Mouse (Mus musculus) c-Kit-positive CD71-positive TER-119-positive erythroid progenitor cells, embryonic 14.5 days (primary cell): Measurements from ENCODE around the gene Lypd6b.

Source experiments
- DNase-seq: peaks from one replicate; pipeline ENCODE4 v3.0.0-alpha.2; 2013; ENCODE audit warnings: low spot score

Lypd6b gene

DNA sequence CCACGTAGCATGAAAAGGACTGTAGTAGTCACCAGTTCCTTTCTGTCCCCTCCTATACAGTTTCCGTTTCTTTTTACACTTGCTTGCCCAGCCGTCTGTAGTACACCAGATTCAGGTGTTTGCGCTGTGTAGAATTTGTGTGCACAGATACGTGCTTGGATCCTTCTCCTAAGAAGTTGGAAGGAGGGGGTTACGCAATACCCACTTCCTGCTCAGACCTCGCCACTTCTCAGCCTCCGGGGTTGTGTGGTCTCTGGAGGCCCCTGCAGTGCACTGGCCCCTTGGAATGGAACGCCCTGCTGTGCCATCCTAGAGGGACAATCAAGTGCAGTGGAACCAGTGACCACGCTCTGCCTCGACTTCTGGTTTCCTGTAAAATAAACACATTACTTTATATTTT, 16.3 kb upstream of the Lypd6b start:
- no peak for DNase-seq

DNA sequence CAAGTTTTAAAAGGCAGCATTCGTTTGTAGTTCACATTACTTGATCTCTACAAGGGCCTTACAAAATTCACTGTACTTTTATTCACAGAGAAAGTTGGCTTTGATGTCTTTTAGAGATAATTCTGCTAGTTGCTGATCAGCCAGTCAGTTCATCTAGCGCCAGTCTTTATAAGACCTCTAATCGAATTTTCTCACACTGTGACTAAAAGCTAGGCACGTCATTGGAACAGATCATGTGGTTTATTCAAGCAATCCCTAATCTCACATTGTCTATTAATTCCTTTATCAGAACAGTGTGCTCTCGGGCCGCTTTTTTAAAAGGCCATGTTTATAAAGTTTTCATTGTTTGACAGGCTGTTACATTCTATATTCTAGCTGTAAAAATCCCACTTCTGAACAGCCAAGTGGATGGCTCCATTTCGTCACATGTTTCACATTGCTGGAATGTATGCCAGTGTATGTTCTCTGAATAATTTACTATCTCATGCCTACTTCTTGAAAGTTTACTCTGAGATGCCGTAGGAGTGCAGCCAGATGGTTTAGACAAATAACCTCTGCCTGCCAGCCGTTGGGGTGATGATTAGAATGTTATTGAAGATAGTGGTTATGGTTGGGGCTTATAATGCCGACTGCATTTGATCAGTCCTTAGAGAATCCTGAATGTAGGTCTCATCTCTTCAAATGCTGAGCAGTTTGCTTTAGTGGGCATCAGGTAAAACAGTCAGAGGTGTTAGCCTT, 14.1 kb upstream of the Lypd6b start:
- peak; percentile 74 for DNase-seq

DNA sequence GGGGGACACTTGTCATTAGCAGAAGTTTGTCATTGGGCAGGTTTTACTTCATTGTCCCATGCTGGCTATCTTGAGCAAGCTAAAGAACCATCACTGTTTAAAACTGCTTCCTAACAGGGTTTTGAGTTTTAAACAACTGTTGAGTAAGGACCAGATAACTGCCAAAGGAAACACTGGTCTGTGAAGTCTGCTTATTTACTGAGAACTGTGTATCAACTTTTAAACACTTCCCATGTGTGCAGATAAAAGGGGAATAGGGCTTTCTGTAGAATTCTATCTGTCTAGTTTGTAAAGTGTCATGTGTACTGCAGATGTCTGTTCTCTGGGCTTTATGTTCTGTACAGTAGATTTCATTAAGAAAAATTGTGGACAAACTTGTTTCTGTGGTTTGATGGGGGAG, 13.3 kb upstream of the Lypd6b start:
- peak; percentile 41 for DNase-seq

DNA sequence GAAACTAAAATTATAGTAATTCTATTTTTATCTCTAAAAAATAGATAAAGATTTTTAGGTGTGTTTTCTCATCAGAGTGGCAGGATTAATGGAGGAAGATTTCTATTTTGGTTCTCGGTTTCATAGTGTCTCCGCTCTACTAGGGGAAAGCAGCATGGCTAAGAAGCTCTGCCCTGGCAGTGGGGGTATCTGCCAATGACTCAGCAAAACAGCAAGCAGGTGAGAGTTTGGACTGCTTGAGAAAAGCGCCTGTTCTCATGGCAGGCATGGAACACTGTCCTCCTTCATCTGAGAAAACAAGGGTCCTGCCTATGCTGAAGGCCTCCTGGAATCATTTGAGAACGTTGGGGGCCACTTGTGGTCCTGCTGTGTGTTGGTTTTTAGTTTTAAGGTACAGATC, 12.3 kb upstream of the Lypd6b start:
- DNase-seq = peak; percentile 22

DNA sequence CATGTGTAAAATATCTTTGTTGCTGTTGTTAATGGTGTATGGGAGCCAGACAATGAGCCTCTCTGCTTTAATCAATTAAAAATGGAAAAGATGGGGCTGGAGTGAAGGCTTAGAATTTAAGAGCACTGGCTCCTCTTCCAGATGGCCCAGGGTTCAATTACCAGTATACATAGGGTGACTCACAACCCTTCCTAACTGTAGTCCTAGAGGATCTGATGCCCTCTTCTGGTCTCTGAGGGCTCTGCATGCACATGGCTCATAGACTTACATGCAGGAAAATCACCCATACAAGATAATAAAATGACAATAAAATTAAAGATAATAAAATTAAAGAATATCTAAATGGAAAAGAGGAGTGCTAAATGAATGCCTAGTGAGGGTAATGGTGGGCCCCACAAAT, 11.8 kb upstream of the Lypd6b start:
- peak; percentile 47 for DNase-seq

DNA sequence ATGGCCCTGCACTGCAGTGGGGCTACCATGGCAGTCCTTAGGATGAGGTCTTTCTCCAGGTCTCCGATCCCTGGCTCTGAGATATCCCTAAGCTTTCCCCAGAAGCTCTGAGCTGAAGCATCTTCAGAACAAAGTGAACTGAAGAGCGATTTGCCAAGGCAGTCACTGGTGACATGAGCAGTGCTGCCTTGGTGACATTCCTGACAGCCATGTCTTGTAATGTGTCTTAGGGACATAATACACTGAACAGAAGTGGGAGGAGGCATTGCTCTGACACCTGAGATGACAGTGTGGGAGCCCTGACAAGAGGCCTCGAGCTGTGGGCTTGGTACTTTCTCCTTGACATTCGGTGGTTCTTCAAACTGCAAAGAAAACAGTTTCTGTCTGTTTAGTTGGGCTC, 11.1 kb upstream of the Lypd6b start:
- no peak for DNase-seq

DNA sequence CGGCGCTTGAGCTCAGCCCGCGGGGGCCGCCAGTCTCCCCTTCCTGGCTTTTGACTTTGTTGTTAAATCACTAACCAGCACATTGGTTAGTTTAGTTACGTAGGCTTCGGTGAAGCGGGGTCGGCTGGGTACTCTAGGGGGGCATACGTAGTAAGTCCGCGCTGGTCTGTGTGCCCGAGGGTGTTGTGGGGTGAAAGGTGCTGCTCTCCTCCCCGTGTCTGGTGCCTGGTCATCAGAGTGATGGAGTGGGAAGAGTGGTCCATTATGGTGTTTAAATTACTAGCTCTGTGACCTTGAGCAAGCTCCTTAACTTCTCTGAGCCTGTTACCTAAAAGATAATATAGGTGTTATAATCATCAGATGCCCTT, 547 bp downstream of the Lypd6b start:
- DNase-seq = no peak

DNA sequence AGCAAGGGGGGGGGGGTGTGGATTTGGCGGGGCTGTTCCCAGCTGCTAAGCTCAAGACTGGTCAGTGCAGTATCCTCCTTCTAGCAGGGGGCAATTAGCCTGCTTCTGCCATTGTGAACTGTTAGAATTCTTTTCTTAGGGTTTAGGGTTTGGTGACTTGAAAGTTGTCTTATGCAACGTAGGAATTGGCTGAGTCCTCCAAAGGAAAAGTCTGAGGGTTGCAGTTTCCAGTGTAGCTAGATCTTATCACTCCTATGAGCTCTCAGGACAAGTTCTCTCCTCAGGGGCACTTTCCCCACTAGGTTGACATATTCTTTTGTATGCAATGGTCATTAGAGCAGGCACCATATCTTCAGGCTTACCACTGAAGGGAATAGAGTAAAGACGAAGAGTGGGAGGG, 1.2 kb downstream of the Lypd6b start:
- no peak for DNase-seq

DNA sequence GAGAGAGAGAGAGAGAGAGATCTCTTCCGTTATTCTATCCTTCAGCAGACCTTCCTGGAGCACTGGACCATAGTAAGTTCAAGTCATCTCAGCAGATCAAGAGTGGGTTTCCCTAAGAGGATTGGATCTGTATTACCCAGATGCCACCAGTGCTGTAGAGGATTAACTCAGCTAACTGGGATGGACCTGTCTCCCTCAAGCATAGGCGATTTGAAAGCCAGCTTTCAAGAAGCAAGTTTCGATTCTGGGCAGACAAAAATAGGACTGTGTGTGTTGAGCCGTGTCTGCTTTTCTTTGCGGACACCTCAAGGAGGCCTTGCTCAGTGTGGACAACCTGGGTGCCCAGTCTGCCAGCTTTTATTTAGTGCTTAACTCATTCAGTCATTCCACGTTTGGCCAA, 1.6 kb downstream of the Lypd6b start:
- no peak for DNase-seq

DNA sequence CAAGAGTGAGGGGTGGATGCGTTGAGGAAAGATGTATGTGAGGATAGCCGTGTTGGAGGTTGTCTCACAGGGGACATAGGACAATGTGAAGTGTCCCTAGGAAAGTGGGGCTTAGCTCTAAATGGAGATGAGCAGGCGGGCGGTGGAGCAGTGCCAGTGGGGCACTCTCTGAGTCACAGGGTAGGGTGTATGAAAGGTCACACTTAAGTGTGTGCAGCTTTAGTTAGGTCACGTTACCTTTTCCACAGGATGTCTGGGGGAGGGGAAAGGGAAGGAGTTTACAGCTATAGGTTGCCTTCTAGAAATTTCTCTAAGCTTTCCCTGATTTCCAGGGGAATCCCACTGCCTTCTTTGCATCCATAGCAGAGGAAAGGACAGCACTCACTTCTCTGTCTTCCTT, 2.0 kb downstream of the Lypd6b start:
- DNase-seq = no peak

DNA sequence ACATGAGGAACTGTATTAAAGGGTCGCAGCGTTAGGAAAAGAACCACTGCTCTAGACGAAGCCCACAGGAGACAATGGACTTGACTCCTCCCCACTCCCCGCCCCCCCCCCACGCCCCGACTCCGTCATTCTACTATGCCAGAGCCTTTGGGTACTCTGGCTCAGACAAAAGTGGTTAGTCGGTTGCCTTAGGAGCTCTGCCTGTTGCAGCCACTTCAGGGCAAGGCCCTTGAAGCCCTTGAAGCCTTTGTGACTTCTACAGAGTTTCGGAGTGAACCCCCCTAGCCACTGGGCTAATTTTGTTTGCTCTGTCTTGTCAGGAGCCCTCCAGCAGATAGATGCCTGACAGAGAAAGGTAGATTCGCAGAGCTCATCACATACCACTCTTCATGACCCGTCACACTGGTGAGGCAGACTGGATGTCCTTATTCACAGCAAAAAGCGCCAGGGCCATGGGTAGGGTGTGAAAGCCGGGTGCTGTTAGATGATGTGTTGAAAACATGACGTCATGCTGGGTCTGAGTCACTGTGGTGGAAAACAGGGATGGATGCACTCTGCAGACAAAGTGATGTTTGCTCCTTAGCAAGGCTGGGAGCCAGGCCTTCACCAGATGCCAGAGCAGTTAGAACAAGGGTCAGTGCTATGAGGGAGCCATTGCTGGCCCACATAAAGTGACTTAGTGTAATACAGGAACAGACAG, 10.1 kb downstream of the Lypd6b start:
- no peak for DNase-seq

DNA sequence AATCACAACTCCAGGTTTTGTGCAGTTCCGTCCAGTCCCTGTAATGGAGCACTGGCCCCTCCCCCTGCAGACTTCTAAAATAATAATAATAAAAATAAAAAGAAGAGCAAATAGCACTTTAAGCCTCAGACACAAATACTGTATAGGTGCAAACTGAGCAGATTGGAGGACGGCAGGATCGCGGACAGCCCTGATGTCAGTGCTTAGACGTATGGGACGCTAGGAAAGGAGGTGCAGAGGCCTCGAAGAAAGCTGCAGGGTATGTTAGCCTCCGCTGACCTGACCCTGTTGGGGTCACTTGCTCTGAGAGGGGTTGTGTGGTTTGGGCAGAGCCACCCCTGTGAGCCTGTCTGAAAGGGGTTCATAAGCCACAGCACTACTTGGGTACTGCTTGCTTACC, 17.0 kb downstream of the Lypd6b start:
- DNase-seq = no peak

DNA sequence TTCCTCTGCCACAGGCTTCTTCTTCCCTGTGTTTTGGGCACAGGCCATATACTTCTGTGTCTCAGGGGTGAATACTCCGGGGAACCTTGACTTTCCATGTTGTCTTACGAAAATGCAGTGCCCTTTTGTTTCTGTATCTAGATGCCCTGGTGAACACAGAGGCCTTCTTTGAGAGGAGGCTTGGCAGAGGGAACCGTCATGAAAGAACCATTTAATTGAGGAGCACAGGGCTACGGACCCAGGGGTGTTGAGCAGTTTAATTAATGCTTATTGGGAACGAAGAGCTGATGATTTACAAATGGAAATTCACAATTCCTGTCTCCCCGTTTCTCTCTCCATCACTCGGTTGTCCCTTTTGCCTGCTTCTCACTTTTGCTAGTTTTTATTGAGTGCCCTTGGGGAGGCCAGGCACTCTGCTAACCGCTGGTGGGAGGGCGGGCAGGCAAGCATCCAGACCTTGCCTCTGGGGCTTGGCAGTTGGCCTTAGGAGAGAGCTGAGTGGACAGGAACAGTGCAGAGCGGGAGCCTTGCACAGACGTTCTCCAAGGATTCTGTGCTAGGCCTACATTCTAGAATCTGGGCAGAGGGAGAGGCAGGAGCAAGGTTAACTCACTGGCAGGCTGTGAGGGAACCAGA, 18.4 kb downstream of the Lypd6b start:
- no peak for DNase-seq

DNA sequence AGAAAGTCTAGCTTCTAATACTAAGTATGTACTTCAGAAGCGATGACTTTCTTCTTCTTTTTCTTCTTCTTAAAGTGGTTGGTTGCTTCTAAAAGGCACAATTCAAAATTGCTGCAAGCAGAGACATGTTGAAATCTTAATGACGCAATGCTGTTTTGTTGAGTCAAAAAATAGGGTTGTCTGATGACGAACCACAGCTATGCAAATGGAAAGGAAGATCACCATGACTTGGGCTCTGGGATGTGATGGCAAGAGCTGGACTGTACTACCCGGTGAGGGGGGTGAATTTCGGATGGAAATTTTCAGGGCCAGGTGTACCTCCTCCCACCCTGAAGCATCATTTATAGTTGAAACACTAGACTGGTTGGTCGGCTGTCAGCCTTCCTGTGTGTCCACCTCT, 22.0 kb downstream of the Lypd6b start:
- no peak for DNase-seq

DNA sequence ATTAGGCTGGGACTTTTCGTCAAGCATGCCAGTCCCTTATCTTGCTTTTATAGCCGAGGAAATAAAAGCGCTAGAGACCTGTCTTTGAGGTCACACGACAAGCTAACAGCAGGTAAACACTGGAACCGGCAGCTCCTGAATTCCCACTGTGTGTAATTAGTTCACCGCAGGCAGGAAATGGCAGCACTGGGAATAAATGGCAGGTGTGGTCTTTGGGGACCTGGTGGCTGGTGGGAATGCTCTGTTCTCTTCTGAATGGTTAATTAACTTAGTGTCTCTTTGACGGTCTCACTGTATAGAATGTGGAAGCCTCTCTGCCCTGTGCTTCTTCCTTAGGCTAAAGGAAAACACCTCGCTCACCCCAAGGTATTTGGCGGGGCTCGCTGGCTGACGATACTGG, 23.9 kb downstream of the Lypd6b start:
- DNase-seq = no peak

DNA sequence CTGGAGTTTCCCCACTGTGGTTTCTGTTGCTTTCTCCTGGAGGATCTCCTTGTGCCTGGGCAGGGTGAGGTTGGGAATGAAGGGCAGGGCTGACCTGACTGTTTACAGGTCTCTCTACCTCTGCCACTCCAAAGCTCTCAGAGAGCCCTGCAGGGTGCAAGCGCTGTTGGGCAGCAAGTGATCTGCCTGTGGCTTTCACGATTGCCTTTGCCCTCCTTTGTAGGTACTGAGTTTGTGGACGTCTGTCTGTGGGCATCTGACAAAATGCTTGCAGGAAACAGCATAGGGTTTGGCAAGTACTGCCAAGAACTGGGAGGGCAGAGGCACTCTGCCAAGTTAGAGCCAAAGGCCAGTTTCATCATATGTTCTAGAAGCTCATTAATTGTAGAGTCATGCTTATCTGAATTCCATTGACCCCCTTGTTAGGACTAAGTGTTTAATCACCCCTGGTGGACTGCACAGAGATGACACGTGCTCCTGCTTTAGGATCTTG, 24.4 kb downstream of the Lypd6b start:
- no peak for DNase-seq

DNA sequence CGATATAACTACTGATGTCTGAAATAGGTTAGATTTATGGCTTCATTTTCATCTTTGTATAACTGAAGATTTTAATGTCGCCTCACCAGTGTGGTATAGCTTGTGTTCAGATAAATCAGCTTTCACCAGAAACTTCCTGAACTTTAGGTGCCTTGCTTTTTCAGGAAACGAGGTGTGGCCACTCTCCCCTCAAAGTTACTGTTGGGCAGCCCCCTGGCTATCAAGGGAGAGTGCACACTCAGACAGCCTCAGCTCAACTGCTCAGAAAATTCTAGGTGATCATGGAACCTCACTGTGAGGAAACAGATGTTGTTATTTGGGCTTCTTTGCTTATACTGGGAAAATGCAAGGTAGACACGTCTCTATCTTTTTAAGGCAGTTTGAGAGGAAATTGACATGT, 25.7 kb downstream of the Lypd6b start:
- DNase-seq = no peak

DNA sequence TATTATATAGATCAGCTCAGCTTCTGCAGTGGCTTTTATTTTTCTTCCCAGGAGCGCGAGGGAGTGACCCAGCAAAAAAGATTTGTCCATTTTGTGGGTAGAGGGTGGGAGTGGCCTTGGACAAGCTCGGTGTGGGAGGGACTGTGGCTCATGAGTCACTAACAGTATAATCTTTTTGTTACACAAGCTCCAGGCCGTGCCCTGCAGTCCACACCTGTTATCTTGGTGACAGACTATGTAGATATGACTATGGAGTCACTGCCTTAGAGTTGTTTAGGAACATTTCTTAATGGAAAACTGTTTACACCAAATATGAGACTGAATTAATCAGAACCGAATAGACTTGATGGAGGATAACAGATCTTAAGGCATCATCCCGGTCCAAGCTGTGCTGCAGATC, 26.5 kb downstream of the Lypd6b start:
- peak; percentile 9 for DNase-seq

DNA sequence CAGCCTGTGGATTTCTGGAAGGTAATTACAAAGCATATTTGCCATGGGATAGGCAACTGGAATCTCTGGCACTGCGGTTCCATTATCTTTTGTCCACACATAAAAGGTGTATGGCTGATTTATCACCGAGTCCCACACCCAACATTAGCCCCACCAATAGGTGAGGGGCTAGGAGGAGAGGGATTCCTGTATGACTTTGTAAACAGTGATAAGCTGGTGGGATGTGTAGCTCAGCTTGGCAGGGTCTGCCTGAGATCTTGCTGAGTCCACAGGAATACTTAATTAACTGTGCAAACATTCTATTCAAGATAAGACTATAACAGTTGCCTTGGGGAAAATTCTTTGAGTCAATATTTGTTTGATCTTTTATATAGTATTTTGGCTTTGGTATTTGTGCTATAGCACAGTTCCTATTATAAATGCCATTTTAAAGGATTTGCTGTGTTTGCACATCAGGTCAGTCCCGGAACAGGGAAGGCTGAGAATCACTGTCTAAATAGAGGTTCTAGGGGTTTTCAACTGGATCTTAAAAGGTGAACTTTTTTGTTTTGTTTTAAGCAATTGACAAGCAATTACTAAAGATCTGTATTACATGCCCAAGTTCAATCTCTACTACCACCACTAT, 28.3 kb downstream of the Lypd6b start:
- no peak for DNase-seq

DNA sequence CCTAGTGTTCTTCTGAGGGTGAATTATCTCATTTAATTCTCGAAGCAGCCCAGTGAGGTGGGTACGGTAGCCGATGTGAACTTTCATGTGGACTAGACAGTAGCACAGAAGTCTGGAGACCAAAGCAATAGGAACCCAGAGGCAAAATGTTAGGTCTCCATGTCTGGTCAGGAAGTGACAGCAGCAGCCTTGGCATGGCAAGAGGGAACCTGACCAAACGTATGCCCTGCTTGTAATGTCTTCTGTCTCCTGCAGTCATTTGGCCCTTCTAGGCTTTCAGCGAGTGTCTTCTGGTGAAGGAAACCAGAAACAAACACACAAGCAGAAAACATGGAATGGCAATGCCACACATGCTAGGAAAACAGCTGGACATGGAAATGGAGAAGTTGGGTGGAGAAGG, 29.1 kb downstream of the Lypd6b start:
- no peak for DNase-seq

DNA sequence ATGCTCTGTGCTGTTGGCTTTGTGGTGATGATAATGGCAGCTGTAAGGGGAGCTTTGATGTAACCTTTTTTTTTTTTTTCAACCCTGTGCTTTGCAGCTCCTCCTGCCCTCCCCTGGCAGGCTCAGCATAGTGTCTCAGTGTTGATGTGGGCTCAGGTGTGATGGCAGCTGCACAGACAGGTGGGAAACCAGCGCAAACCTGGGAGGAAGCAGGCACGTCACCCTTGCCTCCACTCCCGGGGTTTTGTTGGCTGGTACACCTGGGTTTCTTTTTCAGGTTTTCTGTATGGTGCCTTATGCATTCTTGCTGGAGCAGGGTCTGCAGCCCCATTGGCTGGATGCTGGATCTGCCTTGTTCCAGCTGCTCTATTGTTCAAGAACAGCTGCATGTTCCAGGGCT, 29.7 kb downstream of the Lypd6b start:
- no peak for DNase-seq

DNA sequence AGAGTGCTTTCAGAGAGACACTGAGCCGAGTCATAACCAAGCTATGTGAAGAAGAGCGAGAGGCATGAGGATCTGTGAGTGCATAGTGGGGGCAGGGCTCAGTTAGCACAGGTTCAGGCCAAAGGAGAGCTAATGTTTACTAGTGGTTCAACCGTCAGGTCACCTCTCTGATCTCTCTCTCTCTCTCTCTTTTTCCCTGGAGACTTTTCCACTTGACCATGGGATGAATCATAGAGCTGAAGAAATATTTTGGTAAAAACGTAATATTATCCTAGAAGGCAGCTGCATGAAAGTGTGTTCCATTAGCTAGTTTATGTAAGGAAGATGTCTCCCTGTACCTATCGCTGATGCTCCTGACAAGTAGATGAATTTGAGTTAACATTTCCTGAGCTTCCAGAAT, 30.6 kb downstream of the Lypd6b start:
- no peak for DNase-seq

DNA sequence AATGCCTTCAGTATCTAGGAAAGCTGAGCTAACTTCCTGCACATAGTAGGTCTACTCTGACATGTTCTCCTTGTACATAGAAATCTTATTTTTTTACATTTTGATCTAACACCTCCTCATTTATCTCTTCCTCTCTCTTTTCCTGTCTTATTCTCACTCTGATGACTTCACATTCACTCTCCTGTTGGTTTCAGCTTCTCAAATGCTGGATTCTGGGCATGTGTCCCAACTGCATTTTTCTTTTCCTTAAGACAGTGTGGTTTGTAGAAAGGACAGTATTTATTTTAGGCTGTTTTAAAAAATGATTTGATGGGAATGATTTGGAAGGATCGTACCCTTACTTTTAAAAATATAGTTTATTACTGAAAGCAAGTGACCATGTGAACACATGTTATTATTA, 34.8 kb downstream of the Lypd6b start:
- no peak for DNase-seq
